Mouse (Mus musculus) hindbrain, embryonic 16.5 days (tissue): ENCODE data around the gene Olfr1056. TPM values are rescaled to one million over a fixed set of nuclear protein-coding genes. Genes with fewer than 3 reads are reported as not detected.

Source experiments
- polyA plus RNA-seq: library from polyadenylated mRNA; unstranded; fragments of >200 nt; fragmentation: Nextera tagmentation; extraction: Ambion mirVana; gene quantifications from 2 replicates; pipeline ENCODE4 v1.2.1, GENCODE M21; 2015

Gene Olfr1056
- polyA plus RNA-seq, 1 experiment from 2014 or later = not detected

Other genes with a start within 250 kb of the Olfr1056 start
- not detected in 2 replicates for gene Olfr1039, start 226.5 kb downstream of the Olfr1056 start, polyA plus RNA-seq
- not detected in 2 replicates for gene Olfr1040, start 215.7 kb downstream of the Olfr1056 start, polyA plus RNA-seq
- not detected in 2 replicates for gene Olfr1042, start 200.6 kb downstream of the Olfr1056 start, polyA plus RNA-seq
- gene Olfr1043, start 194.9 kb downstream of the Olfr1056 start, polyA plus RNA-seq = not detected in 2 replicates
- not detected in 2 replicates for gene Olfr1044, start 184.6 kb downstream of the Olfr1056 start, polyA plus RNA-seq
- gene Olfr52, start 176.8 kb downstream of the Olfr1056 start, polyA plus RNA-seq = not detected in 2 replicates
- not detected in 2 replicates for gene Olfr1045, start 159.5 kb downstream of the Olfr1056 start, polyA plus RNA-seq
- not detected in 2 replicates for gene Olfr1046, start 143.2 kb downstream of the Olfr1056 start, polyA plus RNA-seq
- not detected in 2 replicates for gene Olfr1047, start 131.1 kb downstream of the Olfr1056 start, polyA plus RNA-seq
- gene Olfr1048, start 122.2 kb downstream of the Olfr1056 start, polyA plus RNA-seq = not detected in 2 replicates
- gene Olfr1049, start 104.1 kb downstream of the Olfr1056 start, polyA plus RNA-seq = not detected in 2 replicates
- gene Olfr1051, start 83.4 kb downstream of the Olfr1056 start, polyA plus RNA-seq = not detected in 2 replicates
- gene Olfr1052, start 70.0 kb downstream of the Olfr1056 start, polyA plus RNA-seq = not detected in 2 replicates
- gene Olfr1053, start 47.2 kb downstream of the Olfr1056 start, polyA plus RNA-seq = not detected in 2 replicates
- not detected in 2 replicates for gene Olfr1054, start 27.0 kb downstream of the Olfr1056 start, polyA plus RNA-seq
- gene Olfr1055, start 12.2 kb downstream of the Olfr1056 start, polyA plus RNA-seq = not detected in 2 replicates
- gene Olfr1057, start 15.9 kb upstream of the Olfr1056 start, polyA plus RNA-seq = not detected in 2 replicates
- not detected in 2 replicates for gene Olfr1058, start 26.1 kb upstream of the Olfr1056 start, polyA plus RNA-seq
- gene Olfr1061, start 51.6 kb upstream of the Olfr1056 start, polyA plus RNA-seq = not detected in 2 replicates
- not detected in 2 replicates for gene Olfr1062, start 64.3 kb upstream of the Olfr1056 start, polyA plus RNA-seq
- gene Olfr1065, start 88.1 kb upstream of the Olfr1056 start, polyA plus RNA-seq = not detected in 2 replicates
- gene Olfr1066, start 93.8 kb upstream of the Olfr1056 start, polyA plus RNA-seq = not detected in 2 replicates
- not detected in 2 replicates for gene Olfr228, start 124.9 kb upstream of the Olfr1056 start, polyA plus RNA-seq
- gene Olfr1076, start 146.0 kb upstream of the Olfr1056 start, polyA plus RNA-seq = not detected in 2 replicates
- not detected in 2 replicates for gene Olfr1079, start 180.0 kb upstream of the Olfr1056 start, polyA plus RNA-seq
- gene Olfr1080, start 195.8 kb upstream of the Olfr1056 start, polyA plus RNA-seq = not detected in 2 replicates
- not detected in 2 replicates for gene Olfr1082, start 236.5 kb upstream of the Olfr1056 start, polyA plus RNA-seq